Mouse (Mus musculus) small intestine, adult 2 months (tissue): ENCODE data around the gene St3gal6. TPM values are rescaled to one million over a fixed set of nuclear protein-coding genes. Genes with fewer than 3 reads are reported as not detected.
A peak's percentile ranks its signal among the peaks of the same experiment; 100 is the strongest.

Experiments
- H3K27ac ChIP-seq: fragments of 200-500 bp; 2 replicates; pipeline ENCODE4 v1.5.1; 2012; ENCODE audit warnings: low read depth, low read length, control low read depth, inconsistent platforms; ENCODE audit not compliant: insufficient read depth
- H3K27me3 ChIP-seq: fragments of 200-500 bp; 2 replicates; pipeline ENCODE4 v1.6.1; 2012; ENCODE audit warnings: mild to moderate bottlenecking, moderate library complexity, low read length, inconsistent platforms; ENCODE audit not compliant: control insufficient read depth, insufficient read depth
- H3K36me3 ChIP-seq: fragments of 200-500 bp; 2 replicates; pipeline ENCODE4 v1.6.1; 2012; ENCODE audit warnings: mild to moderate bottlenecking, low read length, control low read depth, inconsistent platforms; ENCODE audit not compliant: control insufficient read depth, insufficient read depth
- H3K4me1 ChIP-seq: fragments of 200-500 bp; 2 replicates; pipeline ENCODE4 v1.6.1; 2012; ENCODE audit warnings: low read length, inconsistent platforms, mixed read lengths; ENCODE audit not compliant: control insufficient read depth, insufficient read depth, insufficient read length
- H3K4me3 ChIP-seq: fragments of 200-500 bp; 2 replicates; pipeline ENCODE4 v1.5.1; 2012; ENCODE audit warnings: low read depth, mild to moderate bottlenecking, control low read depth, inconsistent platforms, low read length, moderate library complexity
- CTCF ChIP-seq: fragments of 200-500 bp; IDR thresholded peaks from 2 replicates; pipeline ENCODE4 v1.5.1; 2012; ENCODE audit warnings: low read depth, mild to moderate bottlenecking, control low read depth, inconsistent platforms, low read length, moderate library complexity, mixed read lengths; ENCODE audit not compliant: insufficient replicate concordance, insufficient read length; ENCODE audit errors: extremely low read depth
- POLR2A ChIP-seq: fragments of 200-500 bp; IDR thresholded peaks from 2 replicates; pipeline ENCODE4 v1.6.1; 2012; ENCODE audit warnings: low read depth, mild to moderate bottlenecking, control low read depth, inconsistent platforms, low read length, moderate library complexity
- WGBS: fragments of 180-500 bp; shearing (Covaris S2); methylation state at CpG from one replicate; pipeline ENCODE4 v1.1.7; 2018; 5-methylcytosine and 5-hydroxymethylcytosine counted together
- polyA plus RNA-seq: library from polyadenylated mRNA; depleted of rRNA; stranded (reverse); fragments of >200 nt; gene quantifications from 2 replicates; pipeline ENCODE4 v1.2.3, GENCODE M21; 2012

Gene St3gal6
- polyA plus RNA-seq, 1 experiment = 18.6 TPM

DNA sequence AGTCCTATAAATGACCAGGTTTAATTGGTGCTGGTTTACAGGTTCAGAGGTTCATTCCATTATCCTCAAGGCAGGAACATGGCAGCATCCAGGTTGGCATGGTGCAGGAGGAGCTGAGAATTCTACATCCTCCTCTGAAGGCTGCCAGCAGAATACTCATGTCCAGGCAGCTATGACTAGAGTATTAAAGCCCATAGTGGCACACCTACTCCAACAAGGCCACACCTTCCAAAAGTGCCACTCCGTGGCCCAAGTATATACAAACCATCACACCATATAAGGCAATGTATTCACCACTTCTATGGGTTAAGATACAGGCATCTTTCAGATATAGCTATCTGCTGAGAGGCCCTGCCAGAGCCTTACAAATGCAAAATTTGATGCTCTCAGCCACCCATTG is 15.4 kb upstream of the St3gal6 start:
- Histone ChIP-seq H3K27me3 (no peaks in the 10 kb centered on the region), H3K4me3 (no peak overlapping the region), H3K27ac (peak overlapping the region; percentile 37; the same call in 1 of the 2 replicates), H3K4me1 (peaks cover 7% of the 10 kb centered on the region), H3K36me3 (no peaks in the 10 kb centered on the region)
- 71% methylated on average over 1 of the region's 1 CpGs for WGBS
- TF ChIP-seq CTCF (no peak), POLR2A (no peak)

DNA sequence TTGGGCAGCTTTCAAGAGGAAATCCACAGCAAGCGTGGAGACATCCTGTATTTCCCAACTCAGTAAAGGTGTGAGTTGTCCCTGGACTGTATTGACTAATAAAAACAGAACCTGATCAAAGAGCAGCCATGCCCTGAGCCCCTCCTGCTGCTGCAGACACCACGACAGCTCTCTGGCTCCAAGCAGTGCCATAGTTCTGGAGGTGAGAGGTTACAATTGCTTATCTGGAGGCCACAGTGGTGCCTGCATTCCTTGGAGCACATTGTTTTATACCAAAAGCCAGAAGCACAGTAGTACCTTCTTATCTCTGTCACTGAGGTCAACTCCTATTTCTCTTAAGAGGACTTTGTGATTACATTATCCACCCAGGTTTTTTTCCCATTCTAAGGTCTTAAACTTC is 15.0 kb upstream of the St3gal6 start:
- 23% methylated on average over 2 of the region's 2 CpGs for WGBS
- no peaks in the 10 kb centered on the region for H3K27me3 ChIP-seq
- no peaks in the 10 kb centered on the region for H3K36me3 ChIP-seq
- peaks cover 7% of the 10 kb centered on the region for H3K4me1 ChIP-seq
- TF ChIP-seq CTCF (no peak), POLR2A (no peak)
- peak overlapping the region; percentile 16; the same call in 1 of the 2 replicates for H3K27ac ChIP-seq
- no peak overlapping the region for H3K4me3 ChIP-seq

DNA sequence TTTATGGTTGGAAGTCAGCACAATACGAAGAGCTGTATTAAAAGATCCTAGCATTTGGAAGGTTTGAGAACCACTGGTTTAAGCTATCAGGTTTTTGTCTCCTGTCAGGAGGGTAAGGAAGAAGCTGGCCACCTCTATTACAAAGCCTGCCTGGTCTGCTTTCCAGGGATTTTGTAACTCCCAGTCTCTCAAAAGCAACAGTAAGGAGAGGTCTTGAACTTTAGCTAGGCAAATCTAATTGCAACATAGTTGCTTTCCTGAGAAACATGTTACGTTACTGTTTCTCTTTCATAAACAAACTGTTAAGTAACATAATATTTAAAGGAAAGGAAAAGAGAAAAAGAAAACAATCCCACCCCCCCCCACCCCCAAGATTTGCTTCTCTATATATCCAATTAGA is 12.0 kb upstream of the St3gal6 start:
- no peak overlapping the region for H3K27ac ChIP-seq
- H3K36me3 ChIP-seq = no peaks in the 10 kb centered on the region
- no peaks in the 10 kb centered on the region for H3K27me3 ChIP-seq
- TF ChIP-seq CTCF = no peak
- no peak for TF ChIP-seq POLR2A
- 86% methylated on average over 2 of the region's 2 CpGs for WGBS
- H3K4me1 ChIP-seq = peaks cover 9% of the 10 kb centered on the region
- no peak overlapping the region for H3K4me3 ChIP-seq

DNA sequence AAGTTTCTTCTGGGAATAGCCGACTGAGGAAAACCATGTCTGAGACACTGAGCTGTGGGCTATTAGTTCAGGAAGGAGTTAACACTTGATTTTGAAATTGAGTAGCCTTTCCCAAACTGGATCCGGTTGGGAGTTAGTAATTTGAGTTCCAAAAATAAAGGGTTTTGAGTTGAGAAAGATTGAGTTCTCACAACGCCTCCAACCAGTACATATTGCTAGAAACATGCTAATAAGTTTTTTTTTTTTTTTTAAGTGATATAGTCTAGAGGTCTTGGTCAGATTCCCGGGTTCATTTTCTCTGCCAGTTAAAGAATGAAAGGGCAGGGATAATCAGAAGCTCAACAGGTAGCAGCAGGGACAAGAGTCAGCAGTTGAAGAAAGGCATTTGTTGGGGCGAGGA is 11.2 kb upstream of the St3gal6 start:
- TF ChIP-seq POLR2A = no peak
- TF ChIP-seq CTCF = no peak
- Histone ChIP-seq H3K27me3 (no peaks in the 10 kb centered on the region), H3K27ac (no peak overlapping the region), H3K4me3 (no peak overlapping the region), H3K4me1 (peaks cover 9% of the 10 kb centered on the region), H3K36me3 (no peaks in the 10 kb centered on the region)
- 74% methylated on average over 5 of the region's 5 CpGs for WGBS

DNA sequence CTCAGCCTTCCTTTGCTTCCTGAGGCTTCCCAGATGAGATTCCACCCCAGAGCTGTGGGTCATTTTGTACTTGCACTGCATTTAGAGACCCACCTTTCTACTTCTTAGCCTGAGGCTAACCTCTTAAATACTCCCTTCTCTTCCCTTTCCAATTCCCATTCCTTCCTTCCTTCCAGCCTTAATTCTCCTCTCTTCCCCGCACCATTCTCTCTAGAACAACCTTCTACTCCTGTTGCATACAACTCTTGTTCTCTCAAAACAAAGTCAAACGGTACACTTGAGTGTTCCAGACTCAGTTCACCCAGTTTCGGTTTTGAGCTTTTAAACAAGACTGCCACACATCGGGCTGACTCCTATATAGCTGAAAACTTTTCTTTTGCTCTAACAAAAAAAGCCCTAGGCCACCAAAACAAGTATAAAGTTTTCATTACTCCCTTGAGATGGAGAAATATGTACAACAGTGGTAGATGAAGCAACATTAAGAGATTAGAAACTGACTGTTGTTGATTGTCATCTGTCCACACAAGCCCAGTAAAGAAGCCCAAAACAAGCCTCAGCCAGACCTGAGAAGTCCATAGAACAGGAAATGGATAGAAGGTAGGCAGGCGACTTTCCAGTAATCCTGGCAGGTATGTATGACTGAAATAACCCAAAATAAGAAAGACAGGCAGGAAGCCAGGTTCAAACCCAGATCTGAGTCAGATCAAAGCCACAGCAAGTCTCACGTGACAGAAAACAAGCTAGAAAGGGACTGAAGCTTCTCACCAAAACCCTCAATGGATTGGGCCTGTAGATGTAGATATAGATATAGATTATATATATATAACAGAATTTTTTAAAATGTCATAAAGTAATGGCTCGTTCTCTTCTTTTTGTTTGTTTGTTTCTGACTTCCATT is 10.5 kb upstream of the St3gal6 start:
- H3K36me3 ChIP-seq = no peaks in the 10 kb centered on the region
- no peak overlapping the region for H3K27ac ChIP-seq
- peaks cover 9% of the 10 kb centered on the region for H3K4me1 ChIP-seq
- TF ChIP-seq CTCF (no peak), POLR2A (no peak)
- no peak overlapping the region for H3K4me3 ChIP-seq
- H3K27me3 ChIP-seq = no peaks in the 10 kb centered on the region
- 79% methylated on average over 7 of the region's 7 CpGs for WGBS

DNA sequence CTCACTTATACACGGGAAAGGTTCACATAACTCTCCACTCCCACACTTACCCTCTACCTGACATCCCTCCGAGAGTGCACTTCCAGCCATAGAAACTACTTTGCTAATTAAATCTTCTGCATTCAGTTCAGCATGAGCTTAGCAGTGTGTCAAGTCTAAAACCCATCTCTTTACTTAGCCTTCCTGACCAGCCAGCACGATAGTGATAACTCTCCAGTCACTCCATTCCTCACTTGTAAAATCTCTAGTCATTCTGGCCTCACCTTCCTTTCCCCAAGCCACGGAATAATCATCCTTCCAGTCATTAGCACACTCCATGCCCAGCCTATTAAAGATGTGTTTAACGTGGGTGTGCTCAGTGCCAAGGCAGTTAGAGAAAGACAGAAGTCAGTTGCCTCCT is 9.7 kb upstream of the St3gal6 start:
- Histone ChIP-seq H3K27ac (no peak overlapping the region), H3K27me3 (no peaks in the 10 kb centered on the region), H3K4me3 (no peak overlapping the region), H3K4me1 (peaks cover 3% of the 10 kb centered on the region; the same call in 1 of the 2 replicates), H3K36me3 (no peaks in the 10 kb centered on the region)
- WGBS = 79% methylated on average over 5 of the region's 5 CpGs
- TF ChIP-seq CTCF (no peak), POLR2A (no peak)

DNA sequence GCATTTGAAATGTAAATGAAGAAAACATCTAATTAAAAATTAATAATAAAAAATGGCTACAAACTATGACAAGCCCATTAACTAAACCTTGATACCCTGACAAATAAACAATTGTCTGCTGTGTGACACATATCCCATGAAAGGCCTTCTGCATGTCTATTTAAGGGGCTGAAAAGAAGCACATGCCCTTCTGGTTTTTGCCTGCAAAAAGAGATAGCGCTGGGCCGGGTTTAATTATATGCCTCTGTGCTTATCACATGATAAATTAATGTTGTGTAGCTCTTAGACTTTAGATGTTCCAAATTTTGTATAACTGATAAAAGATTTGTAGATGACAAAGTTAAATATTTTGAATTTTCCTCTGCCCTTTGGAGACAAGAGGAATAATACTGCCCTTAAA is 9.2 kb upstream of the St3gal6 start:
- WGBS = 95% methylated on average over 2 of the region's 2 CpGs
- H3K27me3 ChIP-seq = no peaks in the 10 kb centered on the region

More for the DNA sequence above, 9.2 kb upstream of the St3gal6 start:
- Histone ChIP-seq H3K27ac (no peak overlapping the region), H3K4me3 (no peak overlapping the region), H3K4me1 (peaks cover 3% of the 10 kb centered on the region; the same call in 1 of the 2 replicates), H3K36me3 (no peaks in the 10 kb centered on the region)
- TF ChIP-seq CTCF = no peak
- no peak for TF ChIP-seq POLR2A
